Mouse (Mus musculus): ENCODE results near the gene Rad50. TPM values are rescaled to one million over a fixed set of nuclear protein-coding genes. Genes with fewer than 3 reads are reported as not detected.

Gene Rad50
- total RNA-seq, 2 experiments from 2014 or later, result 26.7 to 46.5 TPM

DNA sequence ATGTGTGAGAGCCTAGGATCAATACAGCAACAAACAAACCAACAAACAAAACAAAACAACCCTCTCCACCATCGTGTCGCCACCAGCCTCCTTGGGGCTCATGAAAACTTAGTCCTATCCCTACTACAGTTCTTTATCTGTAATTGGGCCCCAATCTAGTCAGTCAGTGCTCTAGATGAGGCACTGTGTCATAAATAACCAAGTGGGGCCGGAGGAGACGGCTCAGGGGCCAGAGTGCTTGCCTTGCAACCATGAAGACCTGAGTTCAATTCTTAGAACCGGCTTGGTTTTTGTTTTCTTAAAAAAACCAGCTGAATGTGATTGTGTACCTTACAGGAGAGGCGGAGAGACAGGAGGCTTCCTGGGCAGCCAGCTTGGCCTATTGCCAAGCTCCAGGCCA is 91.9 kb downstream of the Rad50 start:
- no peak for ATAC-seq (replicated peaks; ENCODE audit: low FRiP score, poor library complexity, severe bottlenecking)

DNA sequence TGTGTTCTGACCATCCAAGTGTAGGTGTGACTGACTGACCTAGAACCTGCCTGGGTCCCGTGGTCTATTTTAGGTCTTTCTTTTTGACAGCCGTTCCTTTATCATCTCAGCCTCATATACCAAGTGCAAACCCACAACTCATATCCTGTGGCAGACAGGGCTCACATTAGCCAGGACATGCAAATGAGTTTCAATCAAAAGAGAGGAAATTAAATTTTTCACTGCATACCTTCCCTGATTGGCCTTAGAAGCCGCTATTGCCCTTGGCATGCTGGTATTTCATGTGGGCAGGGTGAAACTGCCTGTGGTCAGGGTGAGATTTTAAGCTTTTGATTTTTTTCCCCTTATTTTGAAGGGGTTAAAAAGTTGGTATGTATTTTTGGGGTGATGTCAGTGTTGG is 97.4 kb downstream of the Rad50 start:
- no peak for ATAC-seq (replicated peaks; ENCODE audit: low FRiP score, poor library complexity, severe bottlenecking)

DNA sequence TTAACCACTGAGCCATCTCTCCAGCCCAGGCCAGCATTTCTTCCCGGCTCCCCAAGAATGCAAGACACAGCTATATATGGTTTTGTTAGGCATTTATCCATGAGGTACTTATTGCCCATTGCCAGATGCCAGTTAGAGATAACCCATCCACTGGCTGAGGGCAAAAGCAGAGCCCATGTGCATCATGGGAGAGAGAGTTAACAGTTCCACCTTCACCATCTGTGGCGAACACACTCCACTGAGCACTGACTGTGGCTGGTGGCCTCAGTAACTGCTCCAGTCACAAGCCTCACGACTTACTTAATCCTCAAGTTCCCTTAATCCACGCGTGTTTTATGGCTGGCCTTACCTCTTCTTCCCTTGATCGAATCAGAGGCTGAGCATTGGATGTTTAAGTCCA is 97.9 kb downstream of the Rad50 start:
- no peak for ATAC-seq (replicated peaks; ENCODE audit: low FRiP score, poor library complexity, severe bottlenecking)

DNA sequence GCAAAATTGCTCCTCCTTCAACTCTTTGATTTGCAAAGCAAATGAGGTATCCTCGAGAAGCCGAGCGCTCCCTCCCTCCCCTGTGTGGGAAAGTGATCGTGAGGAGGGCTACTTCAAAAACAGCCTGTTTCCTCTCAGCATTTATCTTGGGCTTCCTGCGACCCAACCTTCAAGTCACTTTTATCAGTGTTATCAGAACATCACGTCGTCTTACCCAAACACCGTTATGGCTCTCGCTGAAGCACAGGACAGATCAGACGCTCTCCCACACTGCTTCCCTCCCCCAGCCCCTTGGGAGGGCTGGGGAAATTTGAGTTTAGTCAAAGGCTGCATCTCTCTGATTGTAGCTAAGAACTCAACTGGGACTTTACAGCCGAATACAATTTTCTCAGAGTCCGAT is 101.5 kb downstream of the Rad50 start:
- ATAC-seq (replicated peaks; ENCODE audit: low FRiP score, poor library complexity, severe bottlenecking), result no peak

DNA sequence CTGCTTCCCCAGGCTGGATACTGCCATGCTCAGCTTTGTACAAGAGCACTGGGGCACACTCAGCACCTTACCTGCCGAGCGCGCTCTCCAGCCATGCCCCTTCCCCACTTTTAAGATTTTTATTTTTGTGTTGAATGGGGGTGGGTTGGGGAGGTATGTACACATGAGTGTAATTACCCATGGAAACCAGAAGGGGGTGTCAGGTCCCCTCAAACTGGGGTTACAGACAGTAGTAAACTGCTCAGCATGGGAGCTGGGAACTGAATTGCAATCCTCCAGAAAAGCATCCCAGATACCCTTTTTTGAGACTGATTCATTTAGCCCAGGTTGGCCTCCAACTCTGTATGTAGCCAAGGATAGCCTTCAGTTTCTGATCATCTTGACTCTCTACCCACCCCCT is 102.1 kb downstream of the Rad50 start:
- no peak for ATAC-seq (replicated peaks; ENCODE audit: low FRiP score, poor library complexity, severe bottlenecking)

Other genes starting within 250 kb of the Rad50 start
- gene Gm9837, start 236.8 kb downstream of the Rad50 start, total RNA-seq (2015; ENCODE audit: low replicate concordance), result not detected in 2 replicates
- gene Gm9837, start 236.8 kb downstream of the Rad50 start, total RNA-seq (2017; ENCODE audit: low replicate concordance), result not detected in 2 replicates
- gene Gm9945, start 227.2 kb downstream of the Rad50 start, total RNA-seq (2015; ENCODE audit: low replicate concordance), result 5.8 TPM in 1 of 2 replicates, not detected in the other
- gene Gm9945, start 227.2 kb downstream of the Rad50 start, total RNA-seq (2017; ENCODE audit: low replicate concordance), result not detected in 2 replicates
- 29.9 and 42.8 TPM in 2 replicates for gene Sowaha, start 227.0 kb downstream of the Rad50 start, total RNA-seq (2015; ENCODE audit: low replicate concordance)
- 36.8 and 50.7 TPM in 2 replicates for gene Sowaha, start 227.0 kb downstream of the Rad50 start, total RNA-seq (2017; ENCODE audit: low replicate concordance)
- 143 and 148 TPM in 2 replicates for gene Sept8, start 188.1 kb downstream of the Rad50 start, total RNA-seq (2015; ENCODE audit: low replicate concordance)
- 101 and 111 TPM in 2 replicates for gene Sept8, start 188.1 kb downstream of the Rad50 start, total RNA-seq (2017; ENCODE audit: low replicate concordance)
- 1.3 and 10.5 TPM in 2 replicates for gene Kif3a, start 139.9 kb downstream of the Rad50 start, total RNA-seq (2015; ENCODE audit: low replicate concordance)
- gene Kif3a, start 139.9 kb downstream of the Rad50 start, total RNA-seq (2017; ENCODE audit: low replicate concordance), result 3.5 and 4.6 TPM in 2 replicates
- gene Il4, start 88.7 kb downstream of the Rad50 start, total RNA-seq (2015; ENCODE audit: low replicate concordance), result 6.8 TPM in 1 of 2 replicates, not detected in the other
- not detected in 2 replicates for gene Il4, start 88.7 kb downstream of the Rad50 start, total RNA-seq (2017; ENCODE audit: low replicate concordance)
- not detected in 2 replicates for gene Il13, start 72.6 kb downstream of the Rad50 start, total RNA-seq (2015; ENCODE audit: low replicate concordance)
- gene Il13, start 72.6 kb downstream of the Rad50 start, total RNA-seq (2017; ENCODE audit: low replicate concordance), result not detected in 2 replicates
- not detected in 2 replicates for gene Il5, start 13.5 kb upstream of the Rad50 start, total RNA-seq (2015; ENCODE audit: low replicate concordance)
- not detected in 2 replicates for gene Il5, start 13.5 kb upstream of the Rad50 start, total RNA-seq (2017; ENCODE audit: low replicate concordance)
- 10.1 and 10.9 TPM in 2 replicates for gene Irf1, start 62.7 kb upstream of the Rad50 start, total RNA-seq (2015; ENCODE audit: low replicate concordance)
- 7.2 and 38.7 TPM in 2 replicates for gene Irf1, start 62.7 kb upstream of the Rad50 start, total RNA-seq (2017; ENCODE audit: low replicate concordance)
- gene Gm17334, start 65.9 kb upstream of the Rad50 start, total RNA-seq (2015; ENCODE audit: low replicate concordance), result not detected in 2 replicates
- gene Gm17334, start 65.9 kb upstream of the Rad50 start, total RNA-seq (2017; ENCODE audit: low replicate concordance), result not detected in 2 replicates
- gene Gm12216, start 151.9 kb upstream of the Rad50 start, total RNA-seq (2015; ENCODE audit: low replicate concordance), result not detected in 2 replicates
- 0.51 TPM in 1 of 2 replicates, not detected in the other for gene Gm12216, start 151.9 kb upstream of the Rad50 start, total RNA-seq (2017; ENCODE audit: low replicate concordance)
- gene Slc22a5, start 184.3 kb upstream of the Rad50 start, total RNA-seq (2015; ENCODE audit: low replicate concordance), result 2.1 and 3.2 TPM in 2 replicates
- gene Slc22a5, start 184.3 kb upstream of the Rad50 start, total RNA-seq (2017; ENCODE audit: low replicate concordance), result 3.2 and 3.7 TPM in 2 replicates